Mouse (Mus musculus) lung, postnatal 0 days (tissue): ENCODE results near the gene Rnf217. TPM values are rescaled to one million over a fixed set of nuclear protein-coding genes. Genes with fewer than 3 reads are reported as not detected.

Experiments used
- ATAC-seq: fragments of 200-750 bp; cut with Nextera tagmentation; 2 replicates; pipeline ENCODE4 v1.8.0; 2017; ENCODE audit warnings: moderate library complexity
- DNase-seq: peaks from one replicate; pipeline ENCODE4 v3.0.0-alpha.2; 2016; ENCODE audit warnings: low spot score
- H3K27ac ChIP-seq: fragments of 300-500 bp; sonication (generic); 2 replicates; pipeline ENCODE4 v1.5.1; 2014; ENCODE audit warnings: antibody characterized with exemption, mild to moderate bottlenecking, low read length, mixed read lengths
- H3K27me3 ChIP-seq: fragments of 300-500 bp; sonication (generic); replicated peaks from 2 replicates; pipeline ENCODE4 v1.6.1; 2014; ENCODE audit warnings: low read length, mixed read lengths; ENCODE audit not compliant: insufficient read depth
- H3K36me3 ChIP-seq: fragments of 300-500 bp; sonication (generic); 2 replicates; pipeline ENCODE4 v1.6.1; 2014; ENCODE audit warnings: low read length, mixed read lengths; ENCODE audit not compliant: insufficient read depth
- H3K4me1 ChIP-seq: fragments of 300-500 bp; sonication (generic); 2 replicates; pipeline ENCODE4 v1.6.1; 2014; ENCODE audit warnings: antibody characterized with exemption, low read depth, low read length, mixed read lengths; ENCODE audit not compliant: insufficient read depth
- H3K4me2 ChIP-seq: fragments of 300-500 bp; sonication (generic); replicated peaks from 2 replicates; pipeline ENCODE4 v1.6.1; 2014; ENCODE audit warnings: low read depth, mild to moderate bottlenecking, low read length, moderate library complexity, mixed read lengths
- H3K4me3 ChIP-seq: fragments of 300-500 bp; sonication (generic); 2 replicates; pipeline ENCODE4 v1.5.1; 2014; ENCODE audit warnings: low read depth, low read length
- H3K9ac ChIP-seq: fragments of 300-500 bp; sonication (generic); replicated peaks from 2 replicates; pipeline ENCODE4 v1.6.1; 2014; ENCODE audit warnings: low read depth, mild to moderate bottlenecking
- H3K9me3 ChIP-seq: fragments of 300-500 bp; sonication (generic); 2 replicates; pipeline ENCODE4 v1.6.1; 2016; ENCODE audit warnings: low read length, mixed read lengths
- CTCF ChIP-seq: IDR thresholded peaks from 2 replicates; pipeline ENCODE4 v1.5.1; 2016; ENCODE audit warnings: antibody characterized with exemption, mild to moderate bottlenecking
- EP300 ChIP-seq: IDR thresholded peaks from 2 replicates; pipeline ENCODE4 v1.6.1; 2016; ENCODE audit warnings: antibody characterized with exemption, mild to moderate bottlenecking, control low read depth
- WGBS: fragments of 180-500 bp; shearing (Covaris S2); extraction: QIAGEN DNeasy Blood & Tissue Kit; methylation state at CpG from one replicate; pipeline ENCODE4 v1.1.7; 2014; 5-methylcytosine and 5-hydroxymethylcytosine counted together
- polyA plus RNA-seq: library from polyadenylated mRNA; unstranded; fragments of >200 nt; fragmentation: Nextera tagmentation; extraction: Ambion mirVana; gene quantifications from 2 replicates; pipeline ENCODE4 v1.2.1, GENCODE M21; 2015

Gene Rnf217
- polyA plus RNA-seq, 1 experiment from 2014 or later, result 1.6 TPM

GRCm38 (mm10) chr10:31614111-31614510 lies 5.1 kb upstream of the Rnf217 start:
- Histone ChIP-seq H3K9me3 (no peaks in the 10 kb centered on the region), H3K4me1 (no peaks in the 10 kb centered on the region), H3K9ac (no peak overlapping the region), H3K27ac (no peak overlapping the region), H3K36me3 (no peaks in the 10 kb centered on the region), H3K4me3 (no peak overlapping the region), H3K27me3 (no peaks in the 10 kb centered on the region), H3K4me2 (no peak overlapping the region)
- no peak for DNase-seq
- no peak for TF ChIP-seq EP300
- no peak for TF ChIP-seq CTCF
- WGBS, result 53% methylated on average over 1 of the region's 1 CpGs
- no peak for ATAC-seq

GRCm38 (mm10) chr10:31608441-31609065 lies 431 bp downstream of the Rnf217 start:
- H3K36me3 ChIP-seq, result no peaks in the 10 kb centered on the region
- ATAC-seq, result peak; percentile 37
- peak overlapping the region; percentile 84 for H3K4me2 ChIP-seq
- peak overlapping the region; percentile 89 for H3K4me3 ChIP-seq
- no peaks in the 10 kb centered on the region for H3K9me3 ChIP-seq
- peak overlapping the region; percentile 87 for H3K9ac ChIP-seq
- H3K4me1 ChIP-seq, result peaks cover 7% of the 10 kb centered on the region
- H3K27me3 ChIP-seq, result no peaks in the 10 kb centered on the region
- DNase-seq, result peak; percentile 22
- TF ChIP-seq CTCF (peak; percentile 46), EP300 (no peak)
- WGBS, result 5% methylated on average over 24 of the region's 60 CpGs
- peak overlapping the region; percentile 87 for H3K27ac ChIP-seq

- H3K4me1 ChIP-seq, result peaks cover 7% of the 10 kb centered on the region
- no peaks in the 10 kb centered on the region for H3K27me3 ChIP-seq
- peak overlapping the region; percentile 84 for H3K4me2 ChIP-seq
- WGBS, result 3% methylated on average over 11 of the region's 11 CpGs
- H3K9ac ChIP-seq, result no peak overlapping the region
- no peak for ATAC-seq
- DNase-seq, result peak; percentile 68
- TF ChIP-seq EP300 (no peak), CTCF (no peak)
- H3K27ac ChIP-seq, result peak overlapping the region; percentile 87
- H3K9me3 ChIP-seq, result no peaks in the 10 kb centered on the region
- H3K36me3 ChIP-seq, result no peaks in the 10 kb centered on the region
- H3K4me3 ChIP-seq, result peak overlapping the region; percentile 89
These were observed 1.8 kb downstream of the Rnf217 start for GRCm38 (mm10) chr10:31606981-31607867.

GRCm38 (mm10) chr10:31603855-31604254 lies 5.1 kb downstream of the Rnf217 start:
- Histone ChIP-seq H3K36me3 (no peaks in the 10 kb centered on the region), H3K9me3 (no peaks in the 10 kb centered on the region), H3K4me2 (no peak overlapping the region), H3K9ac (no peak overlapping the region), H3K27ac (no peak overlapping the region), H3K4me3 (no peak overlapping the region), H3K27me3 (no peaks in the 10 kb centered on the region), H3K4me1 (peaks cover 7% of the 10 kb centered on the region)
- TF ChIP-seq CTCF (no peak), EP300 (no peak)
- DNase-seq, result no peak
- no peak for ATAC-seq
- 78% methylated on average over 4 of the region's 4 CpGs for WGBS

- H3K9ac ChIP-seq, result no peak overlapping the region
- peaks cover 3% of the 10 kb centered on the region; the same call in 1 of the 2 replicates for H3K4me1 ChIP-seq
- no peak for TF ChIP-seq EP300
- TF ChIP-seq CTCF, result no peak
- DNase-seq (no peak), ATAC-seq (no peak)
- no peak overlapping the region for H3K4me2 ChIP-seq
- H3K4me3 ChIP-seq, result no peak overlapping the region
- no peak overlapping the region for H3K27ac ChIP-seq
- no peaks in the 10 kb centered on the region for H3K36me3 ChIP-seq
- no peaks in the 10 kb centered on the region for H3K9me3 ChIP-seq
- 69% methylated on average over 6 of the region's 6 CpGs for WGBS
- H3K27me3 ChIP-seq, result no peaks in the 10 kb centered on the region
These were observed 8.9 kb downstream of the Rnf217 start for GRCm38 (mm10) chr10:31600116-31600515.

- 86% methylated on average over 2 of the region's 2 CpGs for WGBS
- Histone ChIP-seq H3K4me3 (no peak overlapping the region), H3K27ac (no peak overlapping the region), H3K9ac (no peak overlapping the region), H3K27me3 (no peaks in the 10 kb centered on the region), H3K36me3 (no peaks in the 10 kb centered on the region), H3K4me1 (peaks cover 4% of the 10 kb centered on the region; the same call in 1 of the 2 replicates), H3K9me3 (no peaks in the 10 kb centered on the region), H3K4me2 (no peak overlapping the region)
- ATAC-seq (no peak), DNase-seq (no peak)
- TF ChIP-seq EP300 (no peak), CTCF (no peak)
These were observed 11.1 kb downstream of the Rnf217 start for GRCm38 (mm10) chr10:31597886-31598285.
